15 mouse cellular contexts compared by ENCODE assay signal in the genomic region with DNA sequence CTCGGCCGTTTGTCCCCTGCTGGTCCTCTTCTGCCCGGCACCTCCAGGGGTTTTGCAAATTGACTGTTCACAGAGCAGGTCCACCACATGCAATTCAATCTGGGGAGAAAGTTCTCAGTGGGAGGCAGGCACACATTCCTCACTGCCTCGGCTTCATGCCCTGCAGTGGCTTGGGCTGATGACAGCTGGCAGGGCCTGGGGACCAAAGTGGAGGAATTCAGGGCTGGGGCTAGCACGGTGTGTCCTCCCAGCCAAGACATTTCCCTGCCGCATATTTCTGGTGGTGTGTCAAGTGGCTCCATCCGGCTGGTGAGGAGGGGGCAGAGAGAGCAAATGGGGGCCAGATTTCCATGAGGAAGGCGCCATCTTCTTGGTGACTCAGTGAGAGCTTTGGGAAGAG. TPM values are rescaled to one million over a fixed set of nuclear protein-coding genes. Genes with fewer than 3 reads are reported as not detected.
DNase-seq lines count a peak whose midpoint lies in the region; ATAC-seq and TF ChIP-seq lines count a peak whose summit lies in the region.
"Had no signal": no experiment of that assay in that cellular context is flagged by ENCODE, and none has a peak within 500 bp of the region (broad histone marks: within the 10 kb centered on the region; RNA-seq: fewer than 3 reads in every experiment).

No protein-coding gene starts in this region.

- peak; percentile 24 for DNase-seq in hindbrain, postnatal 0 days (ENCODE audit: low spot score)
- no peak for DNase-seq in hindbrain, embryonic 11.5 days (ENCODE audit: low spot score)
- DNase-seq in 3134 (ENCODE audit: extremely low read depth, insufficient read length, low spot score) = peak; percentile 66
- peak; percentile 90 for DNase-seq in Muller cell, postnatal 12 days (ENCODE audit: inconsistent ontology term)
- peak; percentile 67 to 77 for DNase-seq in heart, postnatal 10 days
- DNase-seq in urinary bladder, postnatal 4 days (ENCODE audit: low spot score in 2 of 2) = no peak
- DNase-seq in liver, postnatal 0 days = no peak
- DNase-seq in left cerebral cortex, postnatal 25 days (ENCODE audit: low spot score in 2 of 2) = no peak
- DNase-seq: cerebellum, adult 8-10 months; kidney, adult 8-10 months; thymus, adult 18-20 months had no signal

- no peak for ATAC-seq in hindbrain, postnatal 0 days
- ATAC-seq in hindbrain, embryonic 11.5 days (ENCODE audit: low FRiP score) = no peak
- no peak for ATAC-seq in liver, postnatal 0 days
- ATAC-seq: forebrain, embryonic 15.5 days; liver, embryonic 12.5 days had no signal

- H3K9ac ChIP-seq in hindbrain, postnatal 0 days (replicated peaks; ENCODE audit: low read length) = no peak overlapping the region
- no peak overlapping the region for H3K9ac ChIP-seq in hindbrain, embryonic 11.5 days (ENCODE audit: low read depth, low read length)
- H3K9ac ChIP-seq in liver, postnatal 0 days (replicated peaks) = no peak overlapping the region
- H3K9ac ChIP-seq: forebrain, embryonic 15.5 days; heart, embryonic 15.5 days; liver, embryonic 12.5 days had no signal

- no peak for TF ChIP-seq CTCF in hindbrain, postnatal 0 days (IDR thresholded peaks at IDR 0.05; ENCODE audit: low read depth)
- no peak for TF ChIP-seq CTCF in liver, postnatal 0 days (IDR thresholded peaks at IDR 0.05; ENCODE audit: low read depth)

- H3K27me3 ChIP-seq in hindbrain, postnatal 0 days (ENCODE audit: insufficient read depth, low read length) = no peaks in the 10 kb centered on the region
- no peaks in the 10 kb centered on the region for H3K27me3 ChIP-seq in hindbrain, embryonic 11.5 days (ENCODE audit: control insufficient read depth, insufficient read depth, low read length)
- H3K27me3 ChIP-seq in liver, postnatal 0 days (ENCODE audit: insufficient read depth, low read length) = peaks cover 4% of the 10 kb centered on the region; the same call in 1 of the 2 replicates
- H3K27me3 ChIP-seq: forebrain, embryonic 15.5 days had no signal

- no peak overlapping the region for H3K27ac ChIP-seq in hindbrain, postnatal 0 days
- no peak overlapping the region for H3K27ac ChIP-seq in hindbrain, embryonic 11.5 days (ENCODE audit: low read depth, low read length)
- no peak overlapping the region for H3K27ac ChIP-seq in liver, postnatal 0 days (ENCODE audit: low read depth)
- H3K27ac ChIP-seq: forebrain, embryonic 15.5 days; heart, embryonic 15.5 days; liver, embryonic 12.5 days had no signal

- H3K4me1 ChIP-seq in hindbrain, postnatal 0 days (ENCODE audit: insufficient read depth, low read length) = no peaks in the 10 kb centered on the region
- no peaks in the 10 kb centered on the region for H3K4me1 ChIP-seq in hindbrain, embryonic 11.5 days (replicated peaks; ENCODE audit: control insufficient read depth, insufficient read depth, low read length)
- peaks cover 9% of the 10 kb centered on the region; the same call in 1 of the 2 replicates for H3K4me1 ChIP-seq in liver, postnatal 0 days (ENCODE audit: insufficient read depth)
- H3K4me1 ChIP-seq: liver, embryonic 12.5 days had no signal

- no peaks in the 10 kb centered on the region for H3K36me3 ChIP-seq in hindbrain, postnatal 0 days (ENCODE audit: insufficient read depth, low read length)
- no peaks in the 10 kb centered on the region for H3K36me3 ChIP-seq in hindbrain, embryonic 11.5 days (ENCODE audit: control insufficient read depth, insufficient read depth, low read length)
- no peaks in the 10 kb centered on the region for H3K36me3 ChIP-seq in liver, postnatal 0 days (replicated peaks; ENCODE audit: insufficient read depth, low read length)
- H3K36me3 ChIP-seq: forebrain, embryonic 15.5 days; heart, embryonic 15.5 days; liver, embryonic 12.5 days had no signal

- TF ChIP-seq EP300 in liver, postnatal 0 days (IDR thresholded peaks at IDR 0.05; ENCODE audit: low read depth) = no peak

- 29% methylated on average over 8 of the region's 8 CpGs for WGBS in hindbrain, postnatal 0 days
- WGBS in hindbrain, embryonic 11.5 days = 37% methylated on average over 8 of the region's 8 CpGs
- WGBS in liver, postnatal 0 days (ENCODE audit: insufficient replicate concordance) = 38% methylated on average over 8 of the region's 8 CpGs

- H3K4me2 ChIP-seq in hindbrain, postnatal 0 days (ENCODE audit: low read depth, low read length) = no peak overlapping the region
- H3K4me2 ChIP-seq in hindbrain, embryonic 11.5 days (replicated peaks; ENCODE audit: low read depth, low read length) = no peak overlapping the region
- H3K4me2 ChIP-seq in liver, postnatal 0 days (ENCODE audit: low read depth, low read length) = no peak overlapping the region
- H3K4me2 ChIP-seq: forebrain, embryonic 15.5 days; heart, embryonic 15.5 days; liver, embryonic 12.5 days had no signal

- no peak overlapping the region for H3K4me3 ChIP-seq in hindbrain, postnatal 0 days (ENCODE audit: low read length)
- H3K4me3 ChIP-seq in hindbrain, embryonic 11.5 days (ENCODE audit: low read depth, low read length) = no peak overlapping the region
- H3K4me3 ChIP-seq in liver, postnatal 0 days (ENCODE audit: low read depth, low read length) = no peak overlapping the region
- H3K4me3 ChIP-seq: forebrain, embryonic 15.5 days; heart, embryonic 15.5 days; liver, embryonic 12.5 days had no signal

- H3K9me3 ChIP-seq in hindbrain, postnatal 0 days (ENCODE audit: low read length) = no peaks in the 10 kb centered on the region
- H3K9me3 ChIP-seq in hindbrain, embryonic 11.5 days (ENCODE audit: control insufficient read depth, low read length) = no peaks in the 10 kb centered on the region
- H3K9me3 ChIP-seq in liver, postnatal 0 days (ENCODE audit: low read length) = no peaks in the 10 kb centered on the region
- H3K9me3 ChIP-seq: forebrain, embryonic 15.5 days; heart, embryonic 15.5 days; liver, embryonic 12.5 days had no signal

- intact Hi-C loops in heart, postnatal 10 days (cut with DNase I) = no loop called here
- intact Hi-C loops in left cerebral cortex, postnatal 25 days (cut with DNase I) = no loop called here

RNA-seq across cellular contexts. Expression of a gene that starts 22.5 kb away (rescaled TPM):
- 46.5 and 51.1 TPM in 2 replicates for total RNA-seq in hindbrain, postnatal 0 days (2014; rRNA removed)
- polyA plus RNA-seq in hindbrain, postnatal 0 days (2015; fragmentation: Nextera tagmentation; extraction: Ambion mirVana) = 12.6 and 14.6 TPM in 2 replicates
- polyA plus RNA-seq in hindbrain, embryonic 11.5 days (2014; fragmentation: Nextera tagmentation; extraction: Ambion mirVana) = 3.2 and 5.0 TPM in 2 replicates
- total RNA-seq in heart, postnatal 10 days (2021) = 1 to 10 TPM; 2.2 to 2.3 TPM
- polyA plus RNA-seq in liver, postnatal 0 days (2015; fragmentation: Nextera tagmentation; extraction: Ambion mirVana) = 0.05 and 0.11 TPM in 2 replicates
- total RNA-seq in left cerebral cortex, postnatal 25 days (2021) = 10 to 100 TPM; 46.6 to 46.9 TPM
- total RNA-seq: megakaryocyte-erythroid progenitor cell, adult 5-6 weeks had no signal

Comparison
In these comparisons a context has a peak if more than half of its experiments do, and no peak if none do; other contexts are left out.
1. DNase-seq: peak in hindbrain, postnatal 0 days (single experiment), 3134 (single experiment), Muller cell, postnatal 12 days (single experiment) and heart, postnatal 10 days (2 of 2); none in hindbrain, embryonic 11.5 days (single experiment), urinary bladder, postnatal 4 days (0 of 2), liver, postnatal 0 days (single experiment) and left cerebral cortex, postnatal 25 days (0 of 2).
2. RNA of a gene that starts 22.5 kb away (total RNA-seq): 46.6 to 46.9 TPM in left cerebral cortex, postnatal 25 days and 46.5 to 51.1 TPM in hindbrain, postnatal 0 days; 2.2 to 2.3 TPM in heart, postnatal 10 days; every median in the first group is over 10 times any median in the second.